Mouse (Mus musculus) layer of hippocampus, adult 9-10 months (tissue): ENCODE data around the gene Ints3.

Experiments
- DNase-seq: peaks from one replicate; pipeline ENCODE4 v3.0.0; 2022; ENCODE audit warnings: low spot score

Gene Ints3

GRCm38 (mm10) chr3:90391004-90391403, 42.4 kb downstream of the Ints3 start:
- no peak for DNase-seq

GRCm38 (mm10) chr3:90389511-90390490, 43.6 kb downstream of the Ints3 start, which contains the start of gene Slc27a3:
TSS of gene Slc27a3 (minus strand) at chr3:90389938.
- no peak for DNase-seq

- no peak for DNase-seq
Observed at GRCm38 (mm10) chr3:90388726-90389510, 44.5 kb downstream of the Ints3 start.

GRCm38 (mm10) chr3:90388192-90388591, 45.2 kb downstream of the Ints3 start:
- DNase-seq: no peak

- DNase-seq: peak; percentile 25
Observed at GRCm38 (mm10) chr3:90387483-90387882, 45.9 kb downstream of the Ints3 start.

GRCm38 (mm10) chr3:90386817-90387216, 46.6 kb downstream of the Ints3 start:
- DNase-seq: no peak

GRCm38 (mm10) chr3:90384851-90385375, 48.5 kb downstream of the Ints3 start:
- no peak for DNase-seq

GRCm38 (mm10) chr3:90383690-90384089, 49.7 kb downstream of the Ints3 start:
- DNase-seq: peak; percentile 31

- no peak for DNase-seq
Observed at GRCm38 (mm10) chr3:90381727-90382126, 51.7 kb downstream of the Ints3 start.

- no peak for DNase-seq
Observed at GRCm38 (mm10) chr3:90378496-90378895, 54.9 kb downstream of the Ints3 start.

- DNase-seq: no peak
Observed at GRCm38 (mm10) chr3:90376247-90376585, 57.2 kb downstream of the Ints3 start.

- no peak for DNase-seq
Observed at GRCm38 (mm10) chr3:90375562-90376246, 57.7 kb downstream of the Ints3 start.

GRCm38 (mm10) chr3:90374368-90374767, 59.1 kb downstream of the Ints3 start:
- DNase-seq: no peak

- DNase-seq: peak; percentile 92
Observed at GRCm38 (mm10) chr3:90373432-90374028, 59.9 kb downstream of the Ints3 start.

- no peak for DNase-seq
Observed at GRCm38 (mm10) chr3:90372817-90373216, 60.6 kb downstream of the Ints3 start.

- no peak for DNase-seq
Observed at GRCm38 (mm10) chr3:90371857-90372256, 61.6 kb downstream of the Ints3 start.

GRCm38 (mm10) chr3:90369041-90369440, 64.4 kb downstream of the Ints3 start:
- no peak for DNase-seq

GRCm38 (mm10) chr3:90367001-90367632, 66.3 kb downstream of the Ints3 start:
- DNase-seq: no peak

- no peak for DNase-seq
Observed at GRCm38 (mm10) chr3:90362346-90362745, 71.1 kb downstream of the Ints3 start.

GRCm38 (mm10) chr3:90361476-90361875, 71.9 kb downstream of the Ints3 start:
- no peak for DNase-seq

GRCm38 (mm10) chr3:90359230-90359629, 74.2 kb downstream of the Ints3 start:
- no peak for DNase-seq
